Mouse (Mus musculus) WW6 (cell line): ENCODE measurements around the gene Oasl1.
"Not testable (repeated sequence)": the region's sequence is repeated elsewhere in the genome, so short reads cannot be mapped to it uniquely, and the experiment has no call there.

Source experiments
- DNase-seq: peaks from one replicate; pipeline ENCODE4 v3.0.0-alpha.2; 2013; ENCODE audit warnings: low read depth, low spot score

Oasl1 gene

GRCm38 (mm10) chr5:114922998-114923473 is at the start of gene Oasl1:
Gene Oasl1 (plus strand): TSS chr5:114923240.
- DNase-seq, result no peak

DNA sequence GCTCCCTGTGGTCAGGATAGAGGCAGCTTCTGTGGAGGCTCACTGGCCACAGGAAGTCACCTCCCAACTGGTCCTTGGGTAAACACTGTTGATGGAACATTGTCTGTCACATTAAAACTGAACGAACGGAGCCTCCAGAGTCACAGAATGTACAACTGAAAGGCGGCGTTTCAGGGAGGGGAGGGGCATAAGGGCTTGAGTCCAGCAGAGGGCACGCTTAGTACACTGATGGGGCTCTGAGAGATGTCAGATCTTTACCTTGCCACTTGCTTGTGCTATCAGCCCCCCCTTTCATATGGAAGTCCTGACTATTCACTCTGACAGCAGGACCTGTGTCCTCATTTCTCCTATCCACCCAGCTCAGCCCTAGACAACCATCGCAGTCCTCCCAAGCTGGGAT is 47.2 kb upstream of the Oasl1 start:
- no peak for DNase-seq

- no peak for DNase-seq
Observed at GRCm38 (mm10) chr5:114876331-114876730, 46.7 kb upstream of the Oasl1 start.

DNA sequence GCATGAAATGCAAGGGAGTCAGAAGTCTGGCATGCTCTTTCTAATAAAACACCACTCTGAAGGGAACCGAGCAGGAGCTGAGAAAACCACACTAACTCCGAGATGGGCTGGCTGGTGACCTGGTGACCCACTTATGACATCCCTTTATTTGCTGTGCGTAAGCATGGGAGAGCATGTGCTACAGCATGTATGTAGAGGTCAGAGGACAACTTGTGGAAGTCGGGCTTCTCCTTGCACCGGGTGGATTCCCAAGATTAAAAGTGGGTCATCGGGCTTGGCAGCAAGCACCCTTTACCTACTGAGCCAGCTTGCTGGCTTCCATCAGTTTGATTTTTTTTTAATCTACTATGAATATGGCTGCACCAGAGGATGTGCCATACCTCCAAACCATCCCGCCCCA is 45.6 kb upstream of the Oasl1 start:
- no peak for DNase-seq

DNA sequence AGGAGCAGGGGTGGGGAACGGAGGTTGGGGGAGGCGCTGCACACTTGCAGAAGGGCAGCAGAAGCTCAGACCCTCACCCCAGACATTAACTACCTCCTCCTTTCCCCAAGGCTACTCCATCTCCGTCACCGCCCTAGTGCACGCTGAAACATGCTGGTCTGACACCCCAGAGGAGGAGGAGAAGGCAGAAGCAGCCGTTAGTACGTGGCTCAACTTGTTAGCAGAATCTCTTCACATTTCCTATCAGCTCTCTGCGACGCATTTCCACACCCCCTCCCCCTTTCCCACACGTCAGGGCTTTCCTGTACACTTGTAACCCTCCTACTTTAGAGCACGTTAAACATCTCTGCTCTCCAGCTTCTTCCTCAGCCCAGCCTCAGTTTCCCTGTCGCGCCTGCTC is 43.6 kb upstream of the Oasl1 start:
- DNase-seq, result no peak

- DNase-seq, result not testable (repeated sequence)
Observed at GRCm38 (mm10) chr5:114882319-114882718, 40.7 kb upstream of the Oasl1 start.

DNA sequence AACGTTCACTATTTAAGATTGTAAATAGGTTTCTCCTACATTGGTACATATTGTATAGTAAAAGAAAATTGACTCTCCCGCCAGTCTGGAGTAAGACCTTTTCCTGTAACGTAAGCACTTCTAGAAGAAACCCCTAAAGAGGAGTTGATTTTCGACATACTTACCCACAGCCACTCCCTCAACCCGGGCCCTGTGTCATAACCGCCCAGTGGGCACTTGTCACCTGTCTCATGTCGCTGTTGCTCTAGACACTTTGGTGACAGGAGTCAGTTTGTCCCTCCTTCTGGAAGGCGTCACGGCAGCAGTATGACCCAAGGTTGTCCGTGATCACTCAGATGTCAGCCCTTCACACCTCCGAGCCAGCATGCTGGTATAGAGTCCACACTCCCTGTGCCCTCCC is 40.0 kb upstream of the Oasl1 start:
- no peak for DNase-seq

DNA sequence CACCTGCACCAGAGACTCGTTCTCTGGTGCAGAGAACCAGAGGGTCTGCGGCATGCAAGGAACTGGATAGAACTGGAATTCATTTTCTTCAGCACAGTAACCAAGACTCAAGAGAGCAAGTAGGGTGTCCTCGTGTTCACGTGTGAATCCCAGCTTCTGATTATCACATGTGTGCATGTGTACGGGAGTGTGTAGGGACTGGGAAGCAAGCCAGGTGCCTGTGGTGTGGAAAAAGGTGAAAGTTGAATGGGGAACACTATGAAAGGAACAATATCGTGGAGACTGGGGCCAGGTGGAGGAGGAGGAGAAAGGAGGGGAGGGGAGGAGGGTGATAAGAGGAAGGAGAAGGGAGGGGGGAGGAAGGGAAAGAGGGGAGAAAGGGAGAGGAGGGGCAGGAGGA is 36.2 kb upstream of the Oasl1 start:
- DNase-seq, result no peak

- no peak for DNase-seq
Observed at GRCm38 (mm10) chr5:114888995-114889394, 34.0 kb upstream of the Oasl1 start.

DNA sequence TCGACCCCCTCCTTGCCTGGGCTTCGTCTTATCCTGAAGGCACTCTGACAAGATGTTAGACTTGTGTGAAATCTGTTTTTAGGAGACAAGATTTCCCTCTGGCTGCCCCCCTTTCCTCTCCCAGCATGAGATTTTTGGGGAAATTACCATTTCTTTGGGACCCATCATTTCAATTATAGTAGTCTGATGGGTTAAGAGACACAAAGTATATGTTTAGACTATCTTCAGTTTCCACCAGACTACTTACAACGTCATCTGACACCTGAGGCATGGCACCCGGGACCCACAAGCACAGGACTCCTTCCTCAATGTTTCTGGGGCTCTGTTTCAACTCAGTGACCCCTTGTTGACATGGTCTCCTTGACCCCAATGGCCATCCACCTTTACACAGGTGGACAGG is 27.5 kb upstream of the Oasl1 start:
- no peak for DNase-seq

- DNase-seq, result no peak
Observed at GRCm38 (mm10) chr5:114896688-114897373, 26.2 kb upstream of the Oasl1 start, which contains the start of gene Oasl2. Gene Oasl2 (plus strand): TSS chr5:114896936.

DNA sequence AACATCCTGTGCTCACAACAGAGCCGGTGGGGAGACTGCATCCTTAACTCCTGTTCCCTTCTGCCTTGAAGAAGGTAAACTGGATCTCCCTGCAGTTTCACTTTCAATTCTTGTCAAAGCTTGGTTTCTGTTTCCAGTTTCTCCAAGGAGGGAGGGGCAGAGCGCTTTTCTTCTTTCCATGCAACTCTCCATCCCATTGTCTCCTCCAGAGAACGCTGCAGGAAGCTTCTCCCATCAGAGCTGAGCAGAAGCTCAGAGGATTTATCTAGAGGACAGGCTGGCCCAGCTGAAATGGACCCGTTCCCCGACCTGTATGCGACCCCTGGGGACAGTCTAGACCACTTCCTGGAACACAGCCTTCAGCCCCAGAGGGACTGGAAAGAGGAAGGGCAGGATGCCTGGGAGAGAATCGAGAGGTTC is 25.7 kb upstream of the Oasl1 start:
- no peak for DNase-seq

- DNase-seq, result no peak
Observed at GRCm38 (mm10) chr5:114898857-114899256, 24.2 kb upstream of the Oasl1 start.

DNA sequence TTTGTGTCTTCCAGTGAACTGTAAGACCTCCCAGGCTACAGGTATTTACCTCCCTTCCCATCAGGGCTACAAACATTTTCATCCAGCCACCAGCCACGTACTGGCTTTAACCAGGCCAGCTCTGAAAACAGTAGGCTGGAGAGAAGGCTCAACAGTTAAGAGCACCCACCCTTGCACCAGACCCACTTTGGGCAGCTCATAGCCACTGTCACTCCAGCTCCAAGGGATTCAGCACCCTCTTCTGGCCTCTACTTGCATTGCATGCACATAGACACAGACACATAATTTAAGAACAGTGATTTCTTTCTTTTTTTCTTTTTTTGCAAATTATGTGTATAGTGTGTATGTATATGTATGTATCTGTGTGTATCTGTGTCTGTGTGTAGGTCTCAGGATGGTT is 20.6 kb upstream of the Oasl1 start:
- DNase-seq, result no peak

DNA sequence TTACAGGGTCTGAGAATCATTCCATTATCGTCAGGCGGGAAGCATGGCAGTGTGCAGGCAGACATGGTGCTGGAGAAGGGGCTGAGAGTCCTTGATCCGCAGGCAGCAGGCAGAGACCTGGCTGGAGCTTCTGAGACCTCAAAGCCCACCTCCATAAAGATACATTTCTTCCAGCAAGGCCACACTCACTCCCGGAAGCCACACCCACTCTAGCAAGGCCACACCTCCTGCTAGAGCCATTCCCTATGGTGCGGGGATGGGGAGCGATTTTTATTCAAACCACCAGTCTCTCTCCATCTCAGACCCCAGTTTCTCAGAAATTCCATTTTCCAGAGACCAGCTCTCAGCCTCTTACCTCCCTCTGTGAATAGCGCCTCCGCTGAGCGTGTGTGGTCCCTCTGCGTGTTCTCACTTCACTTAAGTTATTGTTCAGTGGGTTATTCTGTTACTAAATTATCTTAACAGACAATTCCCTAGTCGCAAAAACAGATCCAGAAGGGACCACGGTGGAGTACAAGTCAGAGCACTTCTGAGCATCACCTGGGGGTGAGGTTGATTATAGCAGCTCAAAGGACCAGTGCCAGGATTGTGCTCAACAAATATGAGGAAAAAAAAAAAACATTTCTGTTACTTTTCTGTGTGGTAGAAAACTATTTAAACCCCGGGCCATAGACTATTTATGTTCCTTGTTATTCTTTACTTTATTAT is 14.3 kb upstream of the Oasl1 start:
- no peak for DNase-seq

GRCm38 (mm10) chr5:114913686-114914085 is 9.4 kb upstream of the Oasl1 start:
- DNase-seq, result no peak

DNA sequence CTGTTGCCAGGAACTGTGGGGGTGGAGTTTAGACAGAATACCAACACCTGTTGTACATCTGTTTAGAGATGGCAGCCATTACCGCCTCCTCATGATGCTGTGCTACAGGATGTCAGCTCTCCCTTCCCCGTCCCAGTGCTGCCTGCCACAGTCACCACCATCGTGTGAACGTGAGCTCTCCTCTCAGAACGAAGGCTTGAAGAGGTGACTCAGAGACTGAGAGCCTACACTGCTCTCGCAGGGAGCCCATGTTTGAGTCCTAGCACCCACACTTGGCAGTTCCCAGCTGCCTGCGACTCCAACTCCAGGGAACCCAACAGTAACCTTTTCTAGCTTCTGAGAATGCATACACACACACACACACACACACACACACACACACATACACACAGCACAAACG is 8.2 kb upstream of the Oasl1 start:
- DNase-seq, result no peak

DNA sequence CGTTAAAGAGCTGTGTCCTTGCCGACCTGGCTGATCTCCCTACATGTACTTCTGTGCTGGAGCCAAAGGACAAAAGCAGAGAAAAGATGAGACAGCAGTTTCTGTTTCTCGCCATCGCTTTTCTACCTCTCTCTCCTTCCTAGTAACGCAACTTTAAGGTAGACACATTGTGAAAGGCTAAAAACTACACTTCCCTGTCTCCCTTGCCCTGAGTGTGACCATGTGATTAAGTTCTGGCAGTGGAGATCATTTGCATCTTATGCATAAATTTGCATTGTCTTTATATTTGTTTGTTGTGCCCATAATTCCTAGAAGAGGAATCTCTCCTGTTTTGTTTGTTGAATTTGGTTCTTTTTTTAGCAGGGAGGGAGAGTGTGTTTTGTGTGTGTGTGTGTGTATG is 7.2 kb upstream of the Oasl1 start:
- no peak for DNase-seq

DNA sequence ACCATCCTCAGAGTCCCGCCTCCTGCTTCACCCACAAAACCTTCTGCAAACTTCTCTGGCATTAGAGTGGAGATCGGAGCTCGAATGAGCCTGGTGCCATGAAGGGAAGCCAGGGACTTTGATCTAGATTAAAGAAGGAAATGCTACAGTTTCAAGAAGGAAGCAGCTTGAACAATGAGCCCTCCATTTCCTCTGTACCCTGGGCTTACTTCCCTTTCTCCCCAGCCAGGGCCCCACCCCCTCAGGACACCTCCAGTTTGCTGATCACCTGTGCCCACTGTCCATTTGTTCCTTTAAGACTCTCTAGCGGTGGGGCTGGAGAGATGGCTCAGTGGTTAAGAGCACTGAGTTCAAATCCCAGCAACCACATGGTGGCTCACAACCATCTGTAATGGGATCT is 6.3 kb upstream of the Oasl1 start:
- no peak for DNase-seq

GRCm38 (mm10) chr5:114917357-114917756 is 5.7 kb upstream of the Oasl1 start:
- DNase-seq, result not testable (repeated sequence)

DNA sequence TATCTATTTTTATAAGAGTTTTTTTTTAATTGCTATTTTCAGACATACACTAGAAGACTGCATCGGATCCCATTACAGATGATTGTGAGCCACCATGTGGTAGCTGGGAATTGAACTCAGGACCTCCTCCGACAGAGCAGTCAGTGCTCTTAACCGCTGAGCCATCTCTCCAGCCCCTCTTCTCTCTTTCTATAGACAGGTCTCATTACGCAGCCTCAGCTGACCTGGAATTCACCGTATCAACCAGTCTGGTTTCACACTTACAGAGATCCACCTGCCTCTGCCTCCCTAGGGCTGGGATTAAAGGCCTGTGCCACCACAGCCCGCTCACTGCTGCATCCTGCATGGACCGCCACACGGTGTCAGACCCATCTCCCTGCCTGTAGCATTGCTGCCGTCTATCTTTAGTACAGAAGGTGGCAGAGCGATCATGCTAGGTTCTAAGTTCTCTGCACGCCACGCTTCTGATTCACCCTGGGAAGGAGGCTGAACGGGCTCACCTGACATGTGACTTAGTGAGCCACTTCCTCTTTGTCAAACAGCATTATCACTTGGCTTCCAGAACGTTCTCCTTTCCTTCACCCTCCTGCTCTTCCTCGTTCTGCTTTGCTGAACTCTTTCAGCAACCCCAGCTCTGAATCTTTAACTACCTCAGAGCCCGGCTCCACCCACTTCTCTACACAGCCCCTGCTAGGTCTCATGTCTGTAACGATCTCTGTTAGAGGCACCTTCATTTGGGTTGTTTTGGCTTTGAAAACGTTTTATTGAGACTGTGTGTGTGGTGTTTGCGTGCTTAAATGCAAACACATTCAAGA is 1.3 kb upstream of the Oasl1 start:
- DNase-seq, result no peak

GRCm38 (mm10) chr5:114922366-114922731 is 691 bp upstream of the Oasl1 start:
- DNase-seq, result no peak
